Mouse (Mus musculus) lung, postnatal 10 days (tissue): ENCODE measurements at regions not wholly inside any gene's neighbourhood (a gene's known extent, or its start where the extent isn't known, plus 50 kb on each side); places are given as distances from the start of the nearest gene placed in this dataset.

Source experiments
- DNase-seq: peaks from one replicate; pipeline ENCODE4 v3.0.0; 2021

- DNase-seq = peak; percentile 53
Observed at GRCm38 (mm10) chr12:71577349-71577748, 253.5 kb upstream of the Daam1 start.

- no peak for DNase-seq
Observed at GRCm38 (mm10) chr12:71578006-71578405, 252.9 kb upstream of the Daam1 start.

- DNase-seq = no peak
Observed at GRCm38 (mm10) chr12:71578912-71579311, 252.0 kb upstream of the Daam1 start.

- no peak for DNase-seq
Observed at GRCm38 (mm10) chr12:71580532-71581290, 250.2 kb upstream of the Daam1 start.

GRCm38 (mm10) chr12:71584618-71585017 lies 246.3 kb upstream of the Daam1 start:
- no peak for DNase-seq

- DNase-seq = no peak
Observed at GRCm38 (mm10) chr12:71598641-71599040, 232.2 kb upstream of the Daam1 start.

- no peak for DNase-seq
Observed at GRCm38 (mm10) chr12:71601091-71601690, 229.7 kb upstream of the Daam1 start.

- no peak for DNase-seq
Observed at GRCm38 (mm10) chr12:71603136-71603535, 227.7 kb upstream of the Daam1 start.

- DNase-seq = no peak
Observed at GRCm38 (mm10) chr12:71606366-71606765, 224.5 kb upstream of the Daam1 start.

GRCm38 (mm10) chr12:71607966-71608365 lies 222.9 kb upstream of the Daam1 start:
- DNase-seq = no peak

- DNase-seq = peak; percentile 54
Observed at GRCm38 (mm10) chr12:71613326-71613725, 217.6 kb upstream of the Daam1 start.

- no peak for DNase-seq
Observed at GRCm38 (mm10) chr12:71614945-71615344, 215.9 kb upstream of the Daam1 start.

GRCm38 (mm10) chr12:71615383-71615782 lies 215.5 kb upstream of the Daam1 start:
- DNase-seq = no peak

- DNase-seq = peak; percentile 80
Observed at GRCm38 (mm10) chr12:71616121-71616520, 214.8 kb upstream of the Daam1 start.

- DNase-seq = peak; percentile 83
Observed at GRCm38 (mm10) chr12:71618466-71618865, 212.4 kb upstream of the Daam1 start.

- DNase-seq = no peak
Observed at GRCm38 (mm10) chr12:71618956-71619355, 211.9 kb upstream of the Daam1 start.

GRCm38 (mm10) chr12:71619561-71619960 lies 211.3 kb upstream of the Daam1 start:
- DNase-seq = no peak

GRCm38 (mm10) chr12:71621542-71621941 lies 209.3 kb upstream of the Daam1 start:
- DNase-seq = no peak

GRCm38 (mm10) chr12:71622761-71623160 lies 208.1 kb upstream of the Daam1 start:
- no peak for DNase-seq

GRCm38 (mm10) chr12:71623271-71623670 lies 207.6 kb upstream of the Daam1 start:
- no peak for DNase-seq

- DNase-seq = no peak
Observed at GRCm38 (mm10) chr12:71624076-71624475, 206.8 kb upstream of the Daam1 start.

- DNase-seq = no peak
Observed at GRCm38 (mm10) chr12:71624676-71625075, 206.2 kb upstream of the Daam1 start.

- DNase-seq = no peak
Observed at GRCm38 (mm10) chr12:71625115-71625514, 205.8 kb upstream of the Daam1 start.

GRCm38 (mm10) chr12:71626801-71627200 lies 204.1 kb upstream of the Daam1 start:
- DNase-seq = peak; percentile 55
